Mouse (Mus musculus) lung, adult 2 months (tissue): ENCODE measurements at regions not wholly inside any gene's neighbourhood (a gene's known extent, or its start where the extent isn't known, plus 50 kb on each side); places are given as distances from the start of the nearest gene placed in this dataset.

ENCODE experiments used
- CTCF ChIP-seq: fragments of 200-500 bp; IDR thresholded peaks from 2 replicates; pipeline ENCODE4 v1.5.1; 2011; ENCODE audit warnings: mild to moderate bottlenecking, low read length, control low read depth; ENCODE audit not compliant: insufficient read depth
- POLR2A ChIP-seq: fragments of 200-500 bp; IDR thresholded peaks from 2 replicates; pipeline ENCODE4 v1.6.1; 2011; ENCODE audit warnings: low read depth, mild to moderate bottlenecking, control low read depth, low read length, borderline replicate concordance; ENCODE audit errors: extremely low read depth

DNA sequence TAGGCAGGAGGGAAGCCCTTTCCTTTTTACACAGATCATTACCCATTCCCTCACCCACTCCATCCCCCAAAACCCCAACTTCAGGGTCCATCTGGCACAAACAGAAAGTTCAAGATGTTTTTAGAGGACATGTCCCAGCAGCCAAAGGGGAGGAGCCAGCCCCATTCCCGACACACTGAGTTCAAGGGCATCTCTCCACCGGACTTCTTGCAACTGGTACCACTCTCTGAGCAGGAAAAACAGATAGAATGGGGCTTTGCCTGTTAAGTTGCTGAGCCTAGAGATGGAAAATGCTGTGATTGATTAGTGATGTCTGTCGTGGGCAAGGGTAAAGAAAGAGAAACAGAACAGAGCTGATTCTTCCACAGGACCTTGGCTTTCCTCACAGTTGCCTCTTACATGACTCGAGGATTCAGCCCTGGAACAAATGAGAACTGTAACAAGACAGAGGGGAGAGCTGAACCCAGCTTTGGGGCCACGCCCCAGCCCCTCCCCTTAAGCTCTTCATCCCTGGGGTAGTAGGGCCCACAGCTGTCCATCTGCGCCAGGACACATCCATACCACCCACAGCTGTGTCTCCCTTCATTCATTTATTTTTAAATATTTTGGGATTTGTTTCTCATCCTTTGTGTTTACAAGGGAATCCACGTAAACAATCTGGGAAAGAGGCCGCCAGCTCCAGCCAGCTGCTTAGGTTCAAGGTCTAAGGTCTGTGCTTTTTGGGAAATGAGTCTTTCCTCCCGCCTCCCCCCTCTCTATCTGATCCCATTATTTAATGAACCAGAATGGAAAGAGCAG is 58.7 kb upstream of the Col13a1 start:
- TF ChIP-seq CTCF = no peak
- no peak for TF ChIP-seq POLR2A
